Mouse (Mus musculus) C2C12 (cell line): ENCODE measurements at regions not wholly inside any gene's neighbourhood (a gene's known extent, or its start where the extent isn't known, plus 50 kb on each side); places are given as distances from the start of the nearest gene placed in this dataset.

Experiments used
- CEBPB ChIP-seq: IDR thresholded peaks from one replicate; pipeline ENCODE4 v1.6.1; 2011; ENCODE audit warnings: low read depth, mild to moderate bottlenecking, control low read depth, moderate library complexity
- CTCF ChIP-seq: IDR thresholded peaks from one replicate; pipeline ENCODE4 v1.5.1; 2011; ENCODE audit not compliant: control insufficient read depth, insufficient read depth, insufficient read length
- MAX ChIP-seq: IDR thresholded peaks from one replicate; pipeline ENCODE4 v1.6.1; 2011; ENCODE audit warnings: mild to moderate bottlenecking, control low read depth
- MYOG ChIP-seq: IDR thresholded peaks from one replicate; pipeline ENCODE4 v1.6.1; 2011; ENCODE audit not compliant: control insufficient read depth, insufficient read length; ENCODE audit errors: extremely low read depth
- USF1 ChIP-seq: IDR thresholded peaks from one replicate; pipeline ENCODE4 v1.6.1; 2011; ENCODE audit warnings: low read depth, mild to moderate bottlenecking, control low read depth, moderate library complexity

DNA sequence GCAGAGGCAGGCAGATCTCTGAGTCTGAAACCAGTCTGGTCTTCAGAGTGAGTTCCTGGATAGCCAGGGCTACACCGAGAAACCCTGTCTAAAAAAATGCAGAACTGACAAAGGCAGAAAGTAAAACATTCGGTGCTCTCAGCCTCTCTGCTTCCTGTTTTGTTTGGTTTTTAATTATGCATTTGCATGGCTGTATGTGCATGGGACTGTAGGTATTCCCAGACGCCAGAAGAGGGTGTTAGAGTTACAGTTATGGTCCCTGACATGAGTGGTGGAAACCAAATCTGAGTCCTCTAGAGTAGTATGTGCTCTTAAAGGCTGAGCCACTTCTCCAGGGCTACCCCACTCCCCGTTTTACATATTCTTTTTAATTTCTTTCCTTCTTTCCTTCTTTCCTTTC is 51.5 kb upstream of the Osbpl3 start:
- no peak for TF ChIP-seq CTCF
- no peak for TF ChIP-seq USF1
- TF ChIP-seq MAX, result no peak
- TF ChIP-seq CEBPB, result no peak
- no peak for TF ChIP-seq MYOG
